Mouse (Mus musculus) adipocyte (in vitro differentiated cells): ENCODE results near the gene Slc41a3.

Experiments used
- DNase-seq: peaks from one replicate; pipeline ENCODE4 v3.0.0-alpha.2; 2016; ENCODE audit warnings: low spot score

Slc41a3 gene

DNA sequence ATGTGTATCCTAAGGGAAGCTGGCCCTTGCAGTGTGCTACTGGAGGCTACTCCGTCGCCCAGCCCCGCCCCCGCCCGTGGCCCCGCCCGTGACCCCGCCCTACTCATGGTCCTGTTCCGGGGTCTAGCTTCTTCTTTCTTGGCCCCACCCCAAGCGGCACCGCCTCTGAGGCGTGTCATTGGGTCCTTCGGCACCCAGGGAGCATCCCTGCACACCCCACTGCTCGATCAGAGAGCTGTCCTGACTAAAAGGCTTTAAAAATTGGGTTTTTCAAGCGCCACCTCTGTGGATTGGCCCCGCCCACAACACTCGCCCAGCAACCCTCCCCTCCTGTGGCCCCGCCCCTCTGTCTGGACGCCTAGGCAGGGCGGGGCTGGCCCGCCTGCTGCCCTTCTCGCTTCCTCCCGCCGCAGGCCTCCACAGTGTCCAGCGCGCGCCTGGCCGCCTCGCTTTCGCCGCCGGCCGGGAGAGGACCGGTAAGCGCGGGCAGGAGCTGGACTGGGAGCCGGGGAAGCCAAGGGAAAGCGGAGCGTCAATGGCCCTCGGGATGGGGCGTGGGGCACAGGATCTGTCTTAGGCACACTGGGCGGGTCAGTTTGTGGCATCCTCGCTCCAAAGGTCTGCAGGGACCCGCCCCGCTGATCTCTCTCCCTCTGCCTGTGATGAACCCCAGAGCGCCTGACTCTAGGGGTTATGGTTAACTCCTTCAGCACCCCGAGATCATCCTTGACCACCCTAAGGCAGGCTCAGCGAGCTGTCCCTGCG, at the start of gene Slc41a3:
Gene Slc41a3, plus strand, starts transcription at position 193 of the 765 bp plus-strand sequence.
- peak; percentile 97 for DNase-seq

DNA sequence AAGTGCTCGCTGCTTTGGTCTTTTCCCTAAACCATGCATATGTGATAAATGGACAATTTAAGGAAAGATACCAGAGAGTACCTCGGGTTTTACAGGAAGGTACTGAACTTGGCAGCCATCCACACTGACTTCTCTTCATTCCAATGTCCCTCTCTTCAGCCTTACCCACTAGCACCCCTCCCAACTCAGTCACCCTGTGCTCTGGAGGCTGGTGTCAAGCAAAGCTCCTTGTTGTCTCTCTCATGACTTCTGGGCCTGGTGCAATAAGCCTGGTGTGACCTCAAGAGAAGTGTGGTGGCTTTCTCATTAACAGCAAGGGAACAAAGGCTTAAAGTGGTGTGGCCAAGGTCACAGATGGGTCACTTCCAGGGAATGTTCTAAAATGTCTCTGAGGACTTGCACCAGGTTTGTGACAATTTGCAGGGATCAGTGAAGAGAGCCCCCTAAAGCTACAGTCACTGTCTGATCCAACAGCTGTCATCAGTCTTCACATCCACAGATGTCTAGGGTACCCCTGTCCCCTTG, 47.9 kb upstream of the Slc41a3 start:
- DNase-seq = no peak

GRCm38 (mm10) chr6:90557077-90557476, 47.4 kb upstream of the Slc41a3 start:
- DNase-seq = no peak

- no peak for DNase-seq
Observed at GRCm38 (mm10) chr6:90557829-90558693, 46.5 kb upstream of the Slc41a3 start.

DNA sequence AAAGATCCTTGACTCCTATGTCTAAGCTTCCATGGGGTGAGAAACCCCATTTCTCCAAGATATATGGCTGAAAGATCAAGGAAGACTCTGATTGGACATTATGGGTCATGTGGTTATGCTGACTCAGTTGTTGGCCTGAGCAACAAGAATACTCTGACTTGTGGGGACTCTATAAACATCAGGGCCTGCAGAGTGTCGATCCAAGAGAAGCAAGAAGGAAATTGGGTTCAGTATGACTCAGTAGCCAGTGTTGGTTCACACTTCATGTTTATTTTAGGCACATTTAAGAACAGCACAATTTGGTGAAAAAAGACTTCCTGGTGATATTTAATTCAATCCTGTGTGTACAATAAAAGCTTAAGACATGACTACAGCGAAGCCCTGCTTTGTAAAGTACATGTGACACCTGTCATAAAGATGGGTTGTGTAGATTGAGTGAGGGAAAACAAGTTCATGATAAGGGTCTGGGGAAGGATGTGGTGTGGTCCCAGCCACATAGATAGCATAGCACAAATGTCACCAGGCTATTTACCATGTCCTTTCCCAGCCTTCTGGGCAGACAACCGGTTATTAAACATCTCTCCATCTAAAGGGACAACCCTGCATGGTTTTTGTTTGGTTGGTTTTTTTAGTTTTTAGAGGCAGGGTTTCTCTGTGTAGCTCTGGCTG, 44.0 kb upstream of the Slc41a3 start:
- no peak for DNase-seq

GRCm38 (mm10) chr6:90561234-90561781, 43.2 kb upstream of the Slc41a3 start:
- no peak for DNase-seq

DNA sequence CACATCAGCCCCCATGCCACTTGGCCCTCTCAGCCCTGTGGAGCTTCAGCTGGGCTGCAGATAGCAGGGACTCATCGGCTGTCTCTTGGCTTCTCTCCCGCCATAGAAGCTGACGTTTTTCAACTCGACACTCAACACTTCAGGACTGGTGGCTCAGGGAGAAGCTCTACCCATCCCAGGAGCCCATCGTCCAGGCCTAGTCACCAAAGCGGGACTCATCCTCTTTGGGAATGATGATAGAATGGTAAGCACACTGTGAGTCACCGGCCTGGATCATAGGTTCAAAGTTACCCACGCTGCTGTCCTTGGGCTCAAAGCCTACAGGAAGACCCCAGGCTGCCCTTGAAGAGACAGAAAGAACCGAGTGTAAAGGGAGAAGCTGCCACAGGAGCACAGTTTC, 40.3 kb upstream of the Slc41a3 start:
- DNase-seq = no peak

GRCm38 (mm10) chr6:90565357-90566215, 38.9 kb upstream of the Slc41a3 start:
- peak; percentile 42 for DNase-seq

GRCm38 (mm10) chr6:90567486-90567885, 37.0 kb upstream of the Slc41a3 start:
- DNase-seq = no peak

- DNase-seq = no peak
Observed at GRCm38 (mm10) chr6:90567928-90568327, 36.6 kb upstream of the Slc41a3 start.

GRCm38 (mm10) chr6:90568721-90569120, 35.8 kb upstream of the Slc41a3 start:
- DNase-seq = no peak

DNA sequence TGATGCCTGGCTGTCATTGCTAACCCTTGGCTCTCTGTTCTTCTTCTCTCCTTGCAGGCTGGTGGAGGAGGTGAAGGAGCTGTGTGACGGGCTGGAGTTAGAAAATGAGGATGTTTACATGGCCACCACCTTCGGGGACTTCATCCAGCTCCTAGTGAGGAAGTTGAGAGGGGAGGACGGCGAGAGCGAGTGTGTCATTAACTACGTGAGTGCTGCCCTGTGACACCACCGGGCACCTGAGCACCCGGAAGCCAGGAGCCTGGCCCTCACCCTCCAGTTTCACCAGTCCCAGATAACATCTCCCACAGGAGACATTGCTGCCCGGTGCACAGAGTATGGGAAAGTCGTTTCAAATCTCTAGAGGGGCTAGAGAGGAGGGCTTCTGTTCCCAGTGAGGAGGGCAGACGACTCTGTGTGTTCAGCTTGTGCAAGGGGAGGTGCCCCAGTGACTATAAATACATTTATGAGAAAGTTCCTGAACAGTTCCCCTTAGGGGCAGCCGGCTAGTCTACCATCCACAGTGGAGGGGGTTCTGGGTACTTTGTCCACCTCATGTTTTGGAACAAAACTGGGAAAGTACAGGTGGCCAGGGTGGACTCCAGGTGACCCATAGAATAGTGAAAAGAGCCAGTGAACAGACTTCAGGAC, 34.7 kb upstream of the Slc41a3 start:
- no peak for DNase-seq

DNA sequence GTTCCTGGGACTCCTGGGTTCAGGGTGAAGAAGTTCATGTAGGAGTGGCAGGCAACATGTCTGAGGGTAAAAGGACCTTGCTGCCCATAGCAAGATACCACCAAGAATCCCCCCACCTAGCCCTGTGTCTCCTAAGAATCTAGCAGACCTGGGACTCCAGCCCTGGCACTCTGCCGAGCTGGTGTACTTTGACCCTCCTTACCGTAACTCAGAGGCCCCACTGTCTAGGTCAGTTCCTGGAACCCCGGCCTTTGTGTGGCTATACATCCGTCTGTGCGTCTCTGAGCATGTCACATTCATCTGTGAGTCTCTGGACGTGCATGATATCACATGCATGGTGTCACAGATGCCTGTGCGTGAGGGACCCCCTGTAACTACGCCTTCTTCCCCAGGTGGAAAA, 34.1 kb upstream of the Slc41a3 start:
- no peak for DNase-seq

GRCm38 (mm10) chr6:90575261-90575715, 29.2 kb upstream of the Slc41a3 start:
- peak; percentile 92 for DNase-seq

- DNase-seq = no peak
Observed at GRCm38 (mm10) chr6:90578174-90578573, 26.4 kb upstream of the Slc41a3 start.

DNA sequence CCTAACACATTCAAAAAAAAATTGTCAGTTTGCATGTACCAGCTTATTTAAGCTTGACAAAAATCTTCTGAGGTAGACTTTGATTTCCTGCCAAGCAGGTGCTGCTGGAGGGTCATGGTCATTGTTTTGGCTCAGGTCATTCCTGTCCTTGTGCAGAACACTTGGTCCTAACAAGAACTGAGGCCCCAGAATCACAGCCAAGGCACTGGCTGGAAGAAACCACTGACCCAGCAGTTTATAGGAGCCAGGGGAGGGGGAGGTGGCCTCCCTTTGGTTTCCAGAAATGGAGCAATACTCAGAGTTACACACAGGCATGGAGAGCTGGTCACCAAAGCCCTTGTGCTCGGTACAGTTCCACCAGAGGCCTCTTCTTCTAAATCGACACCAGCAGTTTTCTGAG, 22.2 kb upstream of the Slc41a3 start:
- peak; percentile 51 for DNase-seq

- DNase-seq = no peak
Observed at GRCm38 (mm10) chr6:90588113-90588512, 16.4 kb upstream of the Slc41a3 start.

- no peak for DNase-seq
Observed at GRCm38 (mm10) chr6:90590707-90591106, 13.8 kb upstream of the Slc41a3 start.

DNA sequence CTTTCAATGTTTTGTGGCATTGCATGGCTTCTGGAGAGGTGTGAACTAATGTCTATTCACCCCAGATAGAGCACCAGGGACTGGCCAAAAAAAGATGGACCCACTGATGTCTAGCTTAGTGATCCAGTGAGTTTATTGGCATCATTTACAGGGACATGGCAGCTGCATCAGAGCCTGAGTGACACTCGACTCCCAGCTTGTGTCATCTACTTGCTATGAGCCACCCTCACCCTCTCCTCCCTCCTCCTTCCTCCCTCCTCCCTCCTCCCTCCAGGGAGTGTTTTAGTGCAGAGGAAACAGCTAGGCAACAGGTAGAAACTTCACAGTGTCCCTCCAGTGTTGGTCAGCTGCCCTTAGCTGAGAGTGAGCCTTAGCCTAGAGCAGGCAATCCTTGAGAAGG, 9.6 kb upstream of the Slc41a3 start:
- DNase-seq = no peak

- DNase-seq = no peak
Observed at GRCm38 (mm10) chr6:90597060-90597459, 7.5 kb upstream of the Slc41a3 start.
